Mouse (Mus musculus) heart, embryonic 16.5 days (tissue): Measurements from ENCODE around the gene Mvb12a. TPM values are rescaled to one million over a fixed set of nuclear protein-coding genes. Genes with fewer than 3 reads are reported as not detected.

Experiments
- ATAC-seq: fragments of 200-750 bp; cut with Nextera tagmentation; replicated peaks from 2 replicates; pipeline ENCODE4 v1.8.0; 2017; ENCODE audit warnings: moderate number of reproducible peaks; ENCODE audit not compliant: insufficient read depth, low FRiP score; ENCODE audit errors: extremely low read depth
- H3K27ac ChIP-seq: fragments of 300-500 bp; sonication (generic); 2 replicates; pipeline ENCODE4 v1.5.1; 2014; ENCODE audit warnings: mild to moderate bottlenecking, low read length, control low read depth, moderate library complexity
- H3K27me3 ChIP-seq: fragments of 300-500 bp; sonication (generic); 2 replicates; pipeline ENCODE4 v1.6.1; 2014; ENCODE audit warnings: low read length, mixed read lengths; ENCODE audit not compliant: control insufficient read depth, insufficient read depth
- H3K36me3 ChIP-seq: fragments of 300-500 bp; sonication (generic); 2 replicates; pipeline ENCODE4 v1.6.1; 2014; ENCODE audit not compliant: control insufficient read depth, insufficient read depth
- H3K4me1 ChIP-seq: fragments of 300-500 bp; sonication (generic); 2 replicates; pipeline ENCODE4 v1.6.1; 2014; ENCODE audit warnings: low read length, mixed read lengths; ENCODE audit not compliant: control insufficient read depth, insufficient read depth
- H3K4me2 ChIP-seq: fragments of 300-500 bp; sonication (generic); 2 replicates; pipeline ENCODE4 v1.6.1; 2014; ENCODE audit warnings: low read depth, mild to moderate bottlenecking, control low read depth, low read length
- H3K4me3 ChIP-seq: fragments of 300-500 bp; sonication (generic); 2 replicates; pipeline ENCODE4 v1.5.1; 2014; ENCODE audit warnings: mild to moderate bottlenecking, control low read depth, low read length
- H3K9ac ChIP-seq: fragments of 300-500 bp; sonication (generic); 2 replicates; pipeline ENCODE4 v1.6.1; 2014; ENCODE audit warnings: low read length, control low read depth
- H3K9me3 ChIP-seq: fragments of 300-500 bp; sonication (generic); replicated peaks from 2 replicates; pipeline ENCODE4 v1.6.1; 2016; ENCODE audit warnings: low read length; ENCODE audit not compliant: control insufficient read depth
- WGBS: fragments of 180-500 bp; shearing (Covaris S2); extraction: QIAGEN DNeasy Blood & Tissue Kit; methylation state at CpG from one replicate; pipeline ENCODE4 v1.1.7; 2014; 5-methylcytosine and 5-hydroxymethylcytosine counted together
- polyA plus RNA-seq: library from polyadenylated mRNA; unstranded; fragments of >200 nt; fragmentation: Nextera tagmentation; extraction: Ambion mirVana; gene quantifications from 2 replicates; pipeline ENCODE4 v1.2.1, GENCODE M21; 2015

Gene Mvb12a
- polyA plus RNA-seq, 1 experiment from 2014 or later: 60.3 TPM

DNA sequence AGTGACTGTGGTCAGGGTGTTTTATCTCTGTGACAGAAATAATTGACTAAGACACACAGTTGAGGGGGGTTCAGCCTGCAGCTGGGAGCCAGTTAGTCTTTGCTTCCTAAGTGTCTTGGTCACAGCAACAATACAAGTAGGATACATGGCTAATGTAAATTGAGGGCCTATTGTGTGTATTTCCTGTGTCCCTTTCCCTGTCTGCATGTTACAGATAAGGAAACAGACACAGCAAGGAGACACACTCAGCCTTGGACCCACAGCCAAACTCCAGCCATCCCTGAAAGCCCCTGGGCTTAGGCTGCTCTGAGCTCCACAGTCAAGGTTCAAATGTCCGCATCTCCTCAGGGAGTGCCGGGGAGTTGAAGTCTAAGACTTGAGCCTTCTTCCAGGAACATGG, 11.9 kb downstream of the Mvb12a start:
- Histone ChIP-seq H3K4me3 (no peak overlapping the region), H3K4me2 (no peak overlapping the region), H3K36me3 (no peaks in the 10 kb centered on the region), H3K9me3 (no peaks in the 10 kb centered on the region), H3K9ac (no peak overlapping the region), H3K27ac (no peak overlapping the region), H3K27me3 (peaks cover 35% of the 10 kb centered on the region), H3K4me1 (peaks cover 12% of the 10 kb centered on the region)
- no peak for ATAC-seq
- WGBS: 57% methylated on average over 2 of the region's 2 CpGs

- WGBS: 3% methylated on average over 70 of the region's 70 CpGs
- Histone ChIP-seq H3K27me3 (peaks cover 60% of the 10 kb centered on the region), H3K9ac (peak within 1 kb of the TSS; percentile 59), H3K4me1 (peaks cover 19% of the 10 kb centered on the region), H3K9me3 (no peaks in the 10 kb centered on the region), H3K4me2 (peak within 1 kb of the TSS; percentile 62), H3K27ac (no peak within 1 kb of the TSS), H3K36me3 (no peaks in the 10 kb centered on the region), H3K4me3 (peak within 1 kb of the TSS; percentile 44)
- ATAC-seq: no peak
Measured at GRCm38 (mm10) chr8:71558071-71558957, 15.6 kb downstream of the Mvb12a start, which contains the start of gene Tmem221. Gene Tmem221, minus strand, starts transcription at chr8:71558871.

GRCm38 (mm10) chr8:71558958-71559690, 16.4 kb downstream of the Mvb12a start:
- peaks cover 60% of the 10 kb centered on the region for H3K27me3 ChIP-seq
- H3K9ac ChIP-seq: peak overlapping the region; percentile 59
- peak overlapping the region; percentile 44 for H3K4me3 ChIP-seq
- peaks cover 19% of the 10 kb centered on the region for H3K4me1 ChIP-seq
- 0 out of 2 replicates have a peak, but pooled peaks cover under 1% of the 10 kb centered on the region for H3K36me3 ChIP-seq
- 2% methylated on average over 24 of the region's 24 CpGs for WGBS
- H3K9me3 ChIP-seq: peaks cover 3% of the 10 kb centered on the region
- peak overlapping the region; percentile 62 for H3K4me2 ChIP-seq
- peak; percentile 10; the same call in 1 of the 2 replicates for ATAC-seq
- no peak overlapping the region for H3K27ac ChIP-seq

DNA sequence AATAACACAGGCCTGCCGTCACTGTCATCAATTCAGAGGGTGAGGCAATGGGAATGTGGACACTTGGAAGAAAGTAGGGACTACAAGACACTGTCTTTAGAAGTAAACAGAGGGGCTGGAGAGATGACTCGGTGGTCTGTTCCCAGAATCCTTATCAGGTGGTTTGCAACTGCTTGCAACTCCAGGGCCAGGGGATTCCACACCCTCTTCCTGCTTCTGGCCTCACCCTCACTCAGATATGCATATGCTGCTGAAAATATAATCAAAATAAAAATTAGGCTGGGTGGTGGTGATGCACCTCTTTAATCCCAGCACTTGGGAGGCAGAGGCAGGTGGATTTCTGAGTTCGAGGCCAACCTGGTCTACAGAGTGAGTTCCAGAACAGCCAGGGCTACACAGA, 17.3 kb downstream of the Mvb12a start:
- Histone ChIP-seq H3K9ac (no peak overlapping the region), H3K27me3 (peaks cover 60% of the 10 kb centered on the region), H3K27ac (no peak overlapping the region), H3K4me1 (peaks cover 19% of the 10 kb centered on the region), H3K4me3 (no peak overlapping the region), H3K36me3 (0 out of 2 replicates have a peak, but pooled peaks cover 2% of the 10 kb centered on the region), H3K4me2 (no peak overlapping the region), H3K9me3 (peaks cover 7% of the 10 kb centered on the region)
- ATAC-seq: no peak
- 66% methylated on average over 3 of the region's 3 CpGs for WGBS

- Histone ChIP-seq H3K4me1 (peaks cover 19% of the 10 kb centered on the region), H3K27me3 (peaks cover 60% of the 10 kb centered on the region), H3K9me3 (peaks cover 7% of the 10 kb centered on the region), H3K36me3 (0 out of 2 replicates have a peak, but pooled peaks cover 2% of the 10 kb centered on the region), H3K27ac (no peak overlapping the region), H3K4me3 (no peak overlapping the region), H3K9ac (no peak overlapping the region), H3K4me2 (no peak overlapping the region)
- 77% methylated on average over 5 of the region's 5 CpGs for WGBS
- ATAC-seq: no peak
Measured at GRCm38 (mm10) chr8:71560765-71561164, 18.0 kb downstream of the Mvb12a start.

DNA sequence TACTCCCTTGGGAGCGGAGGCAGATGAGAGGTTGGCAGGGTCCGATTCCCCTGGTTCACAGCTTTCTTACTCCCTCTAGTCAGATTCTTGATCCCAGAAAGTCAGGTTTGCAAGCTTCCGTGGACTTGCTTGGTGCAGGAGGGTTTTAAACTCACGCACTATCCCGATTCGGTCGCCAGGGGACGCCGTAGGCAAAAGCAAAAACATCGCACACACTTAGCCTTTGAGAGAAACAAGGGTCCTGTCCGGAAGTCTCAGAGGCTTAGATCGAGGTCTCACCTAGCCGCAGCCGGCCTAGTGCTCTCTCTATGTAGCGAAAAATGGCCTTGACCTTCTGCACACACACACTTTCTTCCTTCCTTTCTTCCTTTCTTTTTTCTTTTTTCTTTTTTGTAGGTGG, 18.7 kb downstream of the Mvb12a start:
- H3K27me3 ChIP-seq: peaks cover 57% of the 10 kb centered on the region
- H3K4me1 ChIP-seq: peaks cover 19% of the 10 kb centered on the region
- no peak overlapping the region for H3K27ac ChIP-seq
- no peak overlapping the region for H3K4me3 ChIP-seq
- no peak overlapping the region for H3K9ac ChIP-seq
- WGBS: 2% methylated on average over 15 of the region's 15 CpGs
- no peak for ATAC-seq
- H3K36me3 ChIP-seq: 0 out of 2 replicates have a peak, but pooled peaks cover 2% of the 10 kb centered on the region
- H3K9me3 ChIP-seq: peaks cover 7% of the 10 kb centered on the region
- H3K4me2 ChIP-seq: no peak overlapping the region

DNA sequence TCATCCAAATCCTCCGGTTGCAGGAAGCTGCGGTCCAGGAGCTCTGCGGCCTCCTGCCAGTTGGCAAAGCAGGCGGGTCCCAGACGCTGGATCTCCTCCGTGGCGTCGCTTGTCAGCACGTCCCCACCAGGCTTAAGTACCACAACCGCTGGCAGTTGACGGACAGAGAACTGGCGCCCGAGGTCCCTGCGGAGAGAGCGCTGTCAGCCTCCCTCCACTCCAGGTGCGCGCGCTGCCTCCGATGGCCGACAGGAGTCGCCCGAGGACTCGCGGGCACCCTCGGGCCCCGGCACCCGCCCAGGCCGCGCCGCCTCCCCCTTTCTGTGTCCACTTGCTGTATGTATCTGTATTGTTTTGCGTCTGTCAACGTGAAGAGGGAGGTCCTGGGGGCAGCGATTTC, 20.0 kb downstream of the Mvb12a start:
- 0 out of 2 replicates have a peak, but pooled peaks cover 2% of the 10 kb centered on the region for H3K36me3 ChIP-seq
- peak; percentile 50; the same call in 1 of the 2 replicates for ATAC-seq
- peak overlapping the region; percentile 27 for H3K4me3 ChIP-seq
- H3K9ac ChIP-seq: 0 out of 2 replicates have a peak overlapping the region, but pooled peaks have one; percentile 41
- H3K4me1 ChIP-seq: peaks cover 19% of the 10 kb centered on the region
- peak overlapping the region; percentile 59 for H3K4me2 ChIP-seq
- H3K27ac ChIP-seq: no peak overlapping the region
- peaks cover 7% of the 10 kb centered on the region for H3K9me3 ChIP-seq
- WGBS: 1% methylated on average over 33 of the region's 33 CpGs
- H3K27me3 ChIP-seq: peaks cover 44% of the 10 kb centered on the region

DNA sequence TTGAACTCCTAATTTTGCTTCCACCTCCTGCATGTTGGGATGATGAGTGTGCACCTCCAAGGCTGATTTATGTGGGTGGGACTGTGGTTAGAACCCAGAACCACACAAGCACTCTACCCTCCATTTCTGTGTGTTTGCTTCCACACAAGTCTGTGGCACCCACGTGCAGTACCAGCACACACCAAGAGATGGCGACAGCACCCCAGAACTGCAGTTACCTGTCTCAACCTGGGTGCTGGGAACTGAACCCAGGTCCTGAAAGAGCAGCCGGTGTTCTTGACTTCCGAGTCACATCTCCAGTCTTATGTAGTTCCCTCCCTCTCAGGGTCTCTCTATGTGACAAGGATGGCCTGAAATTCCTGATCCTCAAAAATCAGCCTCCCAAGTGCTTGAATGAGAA, 21.3 kb downstream of the Mvb12a start:
- Histone ChIP-seq H3K27ac (no peak overlapping the region), H3K36me3 (0 out of 2 replicates have a peak, but pooled peaks cover 2% of the 10 kb centered on the region), H3K4me1 (peaks cover 19% of the 10 kb centered on the region), H3K4me3 (no peak overlapping the region), H3K9ac (no peak overlapping the region), H3K4me2 (no peak overlapping the region), H3K9me3 (peaks cover 7% of the 10 kb centered on the region), H3K27me3 (peaks cover 31% of the 10 kb centered on the region)
- WGBS: 85% methylated on average over 4 of the region's 4 CpGs
- ATAC-seq: no peak
